Mouse (Mus musculus) activated CD4-positive, CD25-positive, alpha-beta regulatory T cell, adult 4 months (primary cell): ENCODE data around the gene Pla2g7. TPM values are rescaled to one million over a fixed set of nuclear protein-coding genes. Genes with fewer than 3 reads are reported as not detected.

Experiments used
- ATAC-seq: one replicate; pipeline ENCODE4 v1.8.0; 2017
- polyA plus RNA-seq, 2 experiments: library from polyadenylated mRNA; unstranded; fragments of 100-300 nt; shearing (Covaris generic); gene quantifications; one replicate each; pipeline ENCODE4 v1.2.1; 2017

Pla2g7 gene
- polyA plus RNA-seq, 2 experiments from 2014 or later, result 0.89 TPM; not detected in 1

- ATAC-seq, result no peak
These were observed 81.9 kb downstream of the Pla2g7 start for GRCm38 (mm10) chr17:43649641-43650436.

- ATAC-seq, result no peak
These were observed 83.6 kb downstream of the Pla2g7 start for GRCm38 (mm10) chr17:43651314-43652046.

Other genes with a start within 250 kb of the Pla2g7 start
- gene Adgrf5, start 207.6 kb upstream of the Pla2g7 start, polyA plus RNA-seq, result under 1 TPM in 1 of 2 experiments, not detected in 1; 0.09 TPM
- not detected for gene Mep1a, start 65.3 kb upstream of the Pla2g7 start, polyA plus RNA-seq
- not detected for gene Ankrd66, start 24.5 kb upstream of the Pla2g7 start, polyA plus RNA-seq
- gene Tdrd6, start 62.2 kb downstream of the Pla2g7 start, polyA plus RNA-seq, result not detected
- gene Slc25a27, start 99.1 kb downstream of the Pla2g7 start, polyA plus RNA-seq, result 1 to 10 TPM; 2.6 TPM
- gene Cyp39a1, start 99.3 kb downstream of the Pla2g7 start, polyA plus RNA-seq, result 1 to 10 TPM in 1 of 2 experiments, under 1 TPM in 1; 0.61 to 1.2 TPM
- gene Rcan2, start 233.3 kb downstream of the Pla2g7 start, polyA plus RNA-seq, result not detected